Mouse (Mus musculus) stomach, embryonic 16.5 days (tissue): ENCODE results near the gene Igf2bp3. TPM values are rescaled to one million over a fixed set of nuclear protein-coding genes. Genes with fewer than 3 reads are reported as not detected.

Experiments
- ATAC-seq: fragments of 200-750 bp; cut with Nextera tagmentation; 2 replicates; pipeline ENCODE4 v1.8.0; 2017; ENCODE audit warnings: moderate number of reproducible peaks, moderate TSS enrichment; ENCODE audit not compliant: insufficient read depth, low FRiP score
- H3K27ac ChIP-seq: fragments of 300-500 bp; sonication (generic); 2 replicates; pipeline ENCODE4 v1.5.1; 2014; ENCODE audit warnings: low read length
- H3K27me3 ChIP-seq: fragments of 300-500 bp; sonication (generic); 2 replicates; pipeline ENCODE4 v1.6.1; 2014; ENCODE audit warnings: low read length, control low read depth, mixed read lengths; ENCODE audit not compliant: control insufficient read depth, insufficient read depth
- H3K36me3 ChIP-seq: fragments of 300-500 bp; sonication (generic); 2 replicates; pipeline ENCODE4 v1.6.1; 2014; ENCODE audit warnings: low read length; ENCODE audit not compliant: control insufficient read depth, insufficient read depth
- H3K4me1 ChIP-seq: fragments of 300-500 bp; sonication (generic); 2 replicates; pipeline ENCODE4 v1.6.1; 2014; ENCODE audit warnings: low read length, control low read depth, mixed read lengths; ENCODE audit not compliant: control insufficient read depth, insufficient read depth
- H3K4me2 ChIP-seq: fragments of 300-500 bp; sonication (generic); 2 replicates; pipeline ENCODE4 v1.6.1; 2014; ENCODE audit warnings: low read depth, low read length, mixed read lengths
- H3K4me3 ChIP-seq: fragments of 300-500 bp; sonication (generic); replicated peaks from 2 replicates; pipeline ENCODE4 v1.5.1; 2014; ENCODE audit warnings: mild to moderate bottlenecking, low read length
- H3K9ac ChIP-seq: fragments of 300-500 bp; sonication (generic); 2 replicates; pipeline ENCODE4 v1.6.1; 2014; ENCODE audit warnings: low read length
- H3K9me3 ChIP-seq: fragments of 300-500 bp; sonication (generic); replicated peaks from 2 replicates; pipeline ENCODE4 v1.6.1; 2016; ENCODE audit warnings: low read length, control low read depth; ENCODE audit not compliant: control insufficient read depth
- WGBS: fragments of 180-500 bp; shearing (Covaris S2); extraction: QIAGEN DNeasy Blood & Tissue Kit; methylation state at CpG from one replicate; pipeline ENCODE4 v1.1.7; 2014; 5-methylcytosine and 5-hydroxymethylcytosine counted together
- polyA plus RNA-seq: library from polyadenylated mRNA; unstranded; fragments of >200 nt; fragmentation: Nextera tagmentation; extraction: Ambion mirVana; gene quantifications from 2 replicates; pipeline ENCODE4 v1.2.1, GENCODE M21; 2015

The Igf2bp3 gene
- polyA plus RNA-seq, 1 experiment from 2014 or later = 53.6 TPM

- 47% methylated on average over 2 of the region's 2 CpGs for WGBS
- peaks cover 45% of the 10 kb centered on the region for H3K36me3 ChIP-seq
- no peak for ATAC-seq
Observed at GRCm38 (mm10) chr6:49247246-49247645, 32.5 kb upstream of the Igf2bp3 start.

GRCm38 (mm10) chr6:49242331-49242730, 27.6 kb upstream of the Igf2bp3 start:
- no peaks in the 10 kb centered on the region for H3K27me3 ChIP-seq
- no peak overlapping the region for H3K4me2 ChIP-seq
- no peaks in the 10 kb centered on the region for H3K9me3 ChIP-seq
- no peak for ATAC-seq
- 84% methylated on average over 1 of the region's 1 CpGs for WGBS
- no peak overlapping the region for H3K9ac ChIP-seq
- no peaks in the 10 kb centered on the region for H3K4me1 ChIP-seq
- no peak overlapping the region for H3K27ac ChIP-seq
- peaks cover 22% of the 10 kb centered on the region; the same call in 1 of the 2 replicates for H3K36me3 ChIP-seq
- no peak overlapping the region for H3K4me3 ChIP-seq

More at GRCm38 (mm10) chr6:49247246-49247645, 32.5 kb upstream of the Igf2bp3 start:
- no peak overlapping the region for H3K4me2 ChIP-seq
- H3K27me3 ChIP-seq = no peaks in the 10 kb centered on the region
- H3K9me3 ChIP-seq = no peaks in the 10 kb centered on the region
- H3K9ac ChIP-seq = no peak overlapping the region
- no peak overlapping the region for H3K27ac ChIP-seq
- H3K4me1 ChIP-seq = no peaks in the 10 kb centered on the region
- no peak overlapping the region for H3K4me3 ChIP-seq

DNA sequence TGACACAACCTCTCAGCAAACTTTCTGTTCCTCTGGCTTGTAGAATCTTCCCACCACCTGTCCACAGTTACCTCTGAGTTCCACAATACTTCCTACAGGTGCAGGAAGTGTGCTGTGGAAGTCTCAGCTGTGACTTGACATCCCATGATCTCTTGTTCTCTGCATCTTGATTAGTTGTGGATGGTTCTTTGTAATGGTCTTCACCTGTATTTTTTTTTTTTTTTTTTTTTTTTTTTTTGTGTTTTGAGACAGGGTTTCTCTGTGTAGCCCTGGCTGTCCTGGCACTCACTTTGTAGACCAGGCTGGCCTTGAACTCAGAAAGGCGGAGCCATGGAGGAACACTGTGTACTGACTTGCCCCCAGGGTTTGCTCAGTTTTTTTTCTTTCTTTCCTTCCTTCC, 26.8 kb upstream of the Igf2bp3 start:
- H3K27ac ChIP-seq = no peak overlapping the region
- no peaks in the 10 kb centered on the region for H3K9me3 ChIP-seq
- H3K27me3 ChIP-seq = no peaks in the 10 kb centered on the region
- no peak overlapping the region for H3K4me3 ChIP-seq
- no peaks in the 10 kb centered on the region for H3K4me1 ChIP-seq
- 92% methylated on average over 1 of the region's 1 CpGs for WGBS
- ATAC-seq = no peak
- no peak overlapping the region for H3K9ac ChIP-seq
- peaks cover 19% of the 10 kb centered on the region; the same call in 1 of the 2 replicates for H3K36me3 ChIP-seq
- H3K4me2 ChIP-seq = no peak overlapping the region

- 52% methylated on average over 9 of the region's 9 CpGs for WGBS
- Histone ChIP-seq H3K27me3 (no peaks in the 10 kb centered on the region), H3K9me3 (no peaks in the 10 kb centered on the region), H3K27ac (no peak overlapping the region), H3K4me1 (no peaks in the 10 kb centered on the region), H3K9ac (no peak overlapping the region), H3K36me3 (0 out of 2 replicates have a peak, but pooled peaks cover 2% of the 10 kb centered on the region), H3K4me2 (no peak overlapping the region), H3K4me3 (no peak overlapping the region)
- peak; percentile 100 for ATAC-seq
Observed at GRCm38 (mm10) chr6:49236331-49236730, 21.6 kb upstream of the Igf2bp3 start.

DNA sequence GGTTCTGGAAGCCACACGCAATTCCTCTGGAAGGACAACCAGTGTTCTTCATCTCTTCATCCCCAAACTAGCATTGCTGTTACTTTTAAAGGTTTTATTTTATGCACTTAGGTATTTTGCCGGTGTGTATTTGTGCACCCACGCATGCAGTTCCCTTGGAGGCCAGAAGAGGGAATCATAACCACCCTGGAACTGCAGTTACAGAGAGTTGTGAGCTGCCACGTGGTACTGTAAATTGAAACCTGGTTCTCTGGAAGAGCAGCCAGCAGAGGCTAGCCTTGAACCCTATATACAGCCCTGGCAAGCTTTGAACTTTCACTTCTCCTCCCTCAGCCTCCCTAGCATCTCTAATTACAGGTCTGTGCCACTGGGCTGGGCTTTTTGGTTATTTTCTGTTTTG, 18.6 kb upstream of the Igf2bp3 start:
- no peak overlapping the region for H3K9ac ChIP-seq
- no peak overlapping the region for H3K4me3 ChIP-seq
- no peak for ATAC-seq

DNA sequence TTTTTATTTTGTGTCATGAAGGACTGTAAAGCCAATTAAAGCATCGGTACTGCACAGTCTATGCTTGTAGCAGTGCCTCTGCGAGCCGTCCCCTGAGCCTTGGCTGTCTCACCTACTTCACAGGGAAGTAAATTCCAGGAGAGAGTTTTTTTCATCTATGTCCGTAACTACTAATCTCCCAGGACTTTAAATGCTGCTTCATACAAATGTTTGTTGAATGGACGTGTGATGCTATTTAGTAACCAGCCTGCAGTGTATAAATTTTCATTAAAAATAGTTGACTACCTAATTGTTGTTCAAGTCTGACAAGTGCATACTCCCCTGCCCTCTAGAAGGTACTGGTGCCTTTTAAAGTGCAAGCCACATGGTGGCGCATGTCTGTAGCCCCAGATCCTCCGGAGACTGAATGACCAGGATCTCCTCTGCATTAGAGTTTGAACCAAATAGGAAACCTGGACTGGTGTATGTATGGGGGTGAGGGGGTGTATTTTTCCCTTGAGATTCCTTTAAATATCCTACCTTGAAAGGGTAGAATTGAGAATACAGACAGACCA, 13.4 kb upstream of the Igf2bp3 start:
- Histone ChIP-seq H3K9me3 (no peaks in the 10 kb centered on the region), H3K4me3 (no peak overlapping the region), H3K4me2 (no peak overlapping the region), H3K36me3 (no peaks in the 10 kb centered on the region), H3K9ac (no peak overlapping the region), H3K27ac (no peak overlapping the region), H3K27me3 (no peaks in the 10 kb centered on the region), H3K4me1 (peaks cover 8% of the 10 kb centered on the region; the same call in 1 of the 2 replicates)
- ATAC-seq = no peak
- 12% methylated on average over 7 of the region's 7 CpGs for WGBS

More for the DNA sequence above, 18.6 kb upstream of the Igf2bp3 start:
- Histone ChIP-seq H3K4me1 (peaks cover 3% of the 10 kb centered on the region; the same call in 1 of the 2 replicates), H3K27ac (no peak overlapping the region), H3K9me3 (no peaks in the 10 kb centered on the region), H3K27me3 (no peaks in the 10 kb centered on the region), H3K4me2 (no peak overlapping the region), H3K36me3 (no peaks in the 10 kb centered on the region)
- WGBS = 60% methylated on average over 4 of the region's 4 CpGs

GRCm38 (mm10) chr6:49227184-49227735, 12.5 kb upstream of the Igf2bp3 start:
- ATAC-seq = 0 out of 2 replicates have a peak, but pooled peaks have one; percentile 37
- Histone ChIP-seq H3K9ac (no peak overlapping the region), H3K27me3 (no peaks in the 10 kb centered on the region), H3K4me2 (peak overlapping the region; percentile 36), H3K4me3 (peak overlapping the region; percentile 22), H3K36me3 (no peaks in the 10 kb centered on the region), H3K9me3 (no peaks in the 10 kb centered on the region), H3K4me1 (peaks cover 8% of the 10 kb centered on the region; the same call in 1 of the 2 replicates), H3K27ac (no peak overlapping the region)
- WGBS = 8% methylated on average over 15 of the region's 15 CpGs

GRCm38 (mm10) chr6:49225728-49226123, 11.0 kb upstream of the Igf2bp3 start:
- Histone ChIP-seq H3K9ac (no peak overlapping the region), H3K4me2 (no peak overlapping the region), H3K4me3 (no peak overlapping the region), H3K36me3 (no peaks in the 10 kb centered on the region), H3K27me3 (no peaks in the 10 kb centered on the region), H3K4me1 (peaks cover 8% of the 10 kb centered on the region; the same call in 1 of the 2 replicates), H3K27ac (no peak overlapping the region), H3K9me3 (no peaks in the 10 kb centered on the region)
- 61% methylated on average over 3 of the region's 3 CpGs for WGBS
- ATAC-seq = 0 out of 2 replicates have a peak, but pooled peaks have one; percentile 37

- Histone ChIP-seq H3K9ac (no peak overlapping the region), H3K4me3 (no peak overlapping the region), H3K4me1 (peaks cover 8% of the 10 kb centered on the region; the same call in 1 of the 2 replicates), H3K4me2 (no peak overlapping the region), H3K27ac (no peak overlapping the region), H3K27me3 (no peaks in the 10 kb centered on the region), H3K36me3 (no peaks in the 10 kb centered on the region), H3K9me3 (no peaks in the 10 kb centered on the region)
- WGBS = 34% methylated on average over 11 of the region's 11 CpGs
- ATAC-seq = no peak
Observed at GRCm38 (mm10) chr6:49224923-49225727, 10.4 kb upstream of the Igf2bp3 start.
